Mouse (Mus musculus) hindbrain, embryonic 11.5 days (tissue): ENCODE data around the gene Pkp4. TPM values are rescaled to one million over a fixed set of nuclear protein-coding genes. Genes with fewer than 3 reads are reported as not detected.

Experiments used
- ATAC-seq: fragments of 200-750 bp; cut with Nextera tagmentation; 2 replicates; pipeline ENCODE4 v1.8.0; 2017; ENCODE audit warnings: mild to moderate bottlenecking, moderate TSS enrichment, moderate library complexity; ENCODE audit not compliant: low FRiP score
- DNase-seq: peaks from one replicate; pipeline ENCODE4 v3.0.0-alpha.2; 2015; ENCODE audit warnings: low spot score
- H3K27ac ChIP-seq: fragments of 300-500 bp; sonication (generic); 2 replicates; pipeline ENCODE4 v1.5.1; 2014; ENCODE audit warnings: mild to moderate bottlenecking, low read depth, low read length
- H3K27me3 ChIP-seq: fragments of 300-500 bp; sonication (generic); 2 replicates; pipeline ENCODE4 v1.6.1; 2014; ENCODE audit warnings: mild to moderate bottlenecking, low read length, moderate library complexity, mixed read lengths; ENCODE audit not compliant: control insufficient read depth, insufficient read depth
- H3K36me3 ChIP-seq: fragments of 300-500 bp; sonication (generic); 2 replicates; pipeline ENCODE4 v1.6.1; 2014; ENCODE audit warnings: mild to moderate bottlenecking, low read length, moderate library complexity, mixed read lengths; ENCODE audit not compliant: control insufficient read depth, insufficient read depth
- H3K4me1 ChIP-seq: fragments of 300-500 bp; sonication (generic); replicated peaks from 2 replicates; pipeline ENCODE4 v1.6.1; 2014; ENCODE audit warnings: low read length, mixed read lengths; ENCODE audit not compliant: control insufficient read depth, insufficient read depth
- H3K4me2 ChIP-seq: fragments of 300-500 bp; sonication (generic); replicated peaks from 2 replicates; pipeline ENCODE4 v1.6.1; 2014; ENCODE audit warnings: mild to moderate bottlenecking, low read depth, low read length
- H3K4me3 ChIP-seq: fragments of 300-500 bp; sonication (generic); 2 replicates; pipeline ENCODE4 v1.5.1; 2014; ENCODE audit warnings: low read depth, low read length
- H3K9ac ChIP-seq: fragments of 300-500 bp; sonication (generic); 2 replicates; pipeline ENCODE4 v1.6.1; 2014; ENCODE audit warnings: low read depth, low read length
- H3K9me3 ChIP-seq: fragments of 300-500 bp; sonication (generic); 2 replicates; pipeline ENCODE4 v1.6.1; 2016; ENCODE audit warnings: low read length; ENCODE audit not compliant: control insufficient read depth
- WGBS: fragments of 180-500 bp; shearing (Covaris S2); extraction: QIAGEN DNeasy Blood & Tissue Kit; methylation state at CpG from one replicate; pipeline ENCODE4 v1.1.7; 2014; 5-methylcytosine and 5-hydroxymethylcytosine counted together
- polyA plus RNA-seq: library from polyadenylated mRNA; unstranded; fragments of >200 nt; fragmentation: Nextera tagmentation; extraction: Ambion mirVana; gene quantifications from 2 replicates; pipeline ENCODE4 v1.2.1, GENCODE M21; 2014

The Pkp4 gene
- polyA plus RNA-seq, 1 experiment from 2014 or later: 21.3 TPM

DNA sequence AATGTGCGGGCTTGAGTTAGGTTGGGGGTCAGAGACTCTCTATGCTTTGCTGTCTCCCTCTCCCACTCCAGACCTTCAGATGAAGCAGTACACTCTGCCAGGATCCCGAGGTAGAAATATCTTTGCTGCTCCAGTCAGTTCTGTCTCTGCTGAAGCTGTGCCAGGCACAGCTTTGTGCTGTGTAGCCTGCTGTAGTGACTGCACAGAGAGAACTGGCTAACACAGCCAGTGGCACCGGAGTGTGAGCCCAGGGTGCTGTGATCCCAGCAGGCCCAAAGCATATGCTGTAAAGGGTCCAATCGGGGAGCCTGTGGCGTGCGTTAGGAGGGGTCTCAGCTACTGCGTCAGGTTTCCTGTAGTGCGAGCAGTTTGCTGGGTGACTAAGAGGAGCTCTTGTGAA lies 27.7 kb downstream of the Pkp4 start:
- H3K27ac ChIP-seq: no peak overlapping the region
- H3K36me3 ChIP-seq: no peaks in the 10 kb centered on the region
- no peak for ATAC-seq
- no peak overlapping the region for H3K9ac ChIP-seq
- no peak overlapping the region for H3K4me2 ChIP-seq
- H3K4me3 ChIP-seq: no peak overlapping the region
- DNase-seq: no peak
- 85% methylated on average over 8 of the region's 8 CpGs for WGBS
- H3K9me3 ChIP-seq: no peaks in the 10 kb centered on the region
- H3K27me3 ChIP-seq: no peaks in the 10 kb centered on the region
- H3K4me1 ChIP-seq: no peaks in the 10 kb centered on the region

DNA sequence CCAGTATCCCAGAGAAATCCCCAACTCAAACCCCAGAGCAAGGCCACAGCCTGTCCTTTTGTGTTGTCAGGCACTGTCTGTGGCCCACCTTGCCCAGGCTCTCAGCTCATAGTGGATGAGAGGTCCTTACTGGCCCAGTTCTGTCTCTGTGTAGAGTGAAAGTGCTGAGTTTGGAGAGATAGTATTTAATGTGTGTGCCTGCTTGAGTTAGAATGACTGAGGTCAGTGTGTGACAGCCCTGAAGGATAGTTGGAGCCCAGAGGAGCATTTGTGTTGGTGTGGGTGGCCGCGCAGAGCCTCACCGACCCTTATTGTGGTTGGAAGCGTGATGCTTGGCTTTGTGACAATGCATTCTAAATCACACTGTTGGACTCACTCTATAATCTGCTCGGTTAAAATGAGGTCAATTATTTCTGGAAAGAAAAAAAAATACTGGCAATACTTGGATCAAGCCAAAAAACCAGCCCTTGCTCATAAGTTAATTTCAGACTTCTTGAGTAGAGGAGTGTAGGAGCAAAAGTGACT lies 29.1 kb downstream of the Pkp4 start:
- Histone ChIP-seq H3K27ac (no peak overlapping the region), H3K36me3 (no peaks in the 10 kb centered on the region), H3K4me1 (no peaks in the 10 kb centered on the region), H3K4me3 (no peak overlapping the region), H3K9me3 (no peaks in the 10 kb centered on the region), H3K9ac (no peak overlapping the region), H3K27me3 (no peaks in the 10 kb centered on the region), H3K4me2 (no peak overlapping the region)
- no peak for DNase-seq
- WGBS: 96% methylated on average over 5 of the region's 5 CpGs
- ATAC-seq: no peak

DNA sequence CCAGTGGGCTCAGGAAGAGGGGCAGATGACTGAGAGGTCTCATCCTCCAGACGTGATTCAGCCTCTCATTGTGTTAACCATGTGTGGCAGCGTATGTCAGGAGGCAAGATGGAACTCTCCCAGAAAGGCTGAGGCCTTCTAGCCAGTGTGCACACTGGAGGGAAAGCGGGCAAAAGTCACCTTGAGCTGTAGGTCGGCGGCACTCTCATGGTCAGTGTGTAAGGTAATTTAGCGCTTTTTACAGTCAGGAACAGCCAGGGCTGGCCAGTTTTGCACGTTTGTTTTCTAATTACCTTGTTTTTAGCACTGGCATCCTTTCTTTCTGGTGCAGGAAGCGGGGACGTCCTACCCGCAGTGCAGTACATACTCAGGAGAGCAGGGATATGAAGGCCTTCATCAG lies 29.5 kb downstream of the Pkp4 start:
- ATAC-seq: no peak

DNA sequence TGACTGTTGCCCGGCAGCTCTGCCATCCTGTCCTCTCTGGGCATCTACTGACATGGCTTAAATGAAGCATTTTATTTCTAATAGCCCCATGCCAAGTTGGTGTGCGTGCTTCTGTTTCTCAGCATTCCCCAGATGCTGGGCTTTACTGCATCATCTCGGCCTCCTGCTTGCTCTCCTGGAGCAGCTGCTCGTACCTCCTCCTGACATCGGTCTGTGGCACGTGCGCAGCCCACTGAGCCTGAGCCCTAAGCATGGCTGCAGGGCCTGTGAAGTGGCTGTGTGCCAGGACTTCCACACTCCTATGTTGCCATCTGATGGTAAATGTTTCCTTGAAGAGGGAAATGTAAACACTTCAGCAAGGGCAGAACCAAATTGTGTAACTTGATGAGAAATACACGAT lies 30.8 kb downstream of the Pkp4 start:
- DNase-seq: no peak
- H3K4me2 ChIP-seq: no peak overlapping the region
- H3K4me3 ChIP-seq: no peak overlapping the region
- no peak overlapping the region for H3K27ac ChIP-seq
- ATAC-seq: no peak
- no peaks in the 10 kb centered on the region for H3K27me3 ChIP-seq
- no peaks in the 10 kb centered on the region for H3K9me3 ChIP-seq
- no peak overlapping the region for H3K9ac ChIP-seq
- H3K4me1 ChIP-seq: no peaks in the 10 kb centered on the region
- WGBS: 92% methylated on average over 8 of the region's 8 CpGs
- H3K36me3 ChIP-seq: no peaks in the 10 kb centered on the region

More for the DNA sequence above, 29.5 kb downstream of the Pkp4 start:
- no peak overlapping the region for H3K27ac ChIP-seq
- H3K9ac ChIP-seq: no peak overlapping the region
- H3K4me3 ChIP-seq: no peak overlapping the region
- H3K4me2 ChIP-seq: no peak overlapping the region
- H3K9me3 ChIP-seq: no peaks in the 10 kb centered on the region
- DNase-seq: no peak
- H3K4me1 ChIP-seq: no peaks in the 10 kb centered on the region
- no peaks in the 10 kb centered on the region for H3K27me3 ChIP-seq
- H3K36me3 ChIP-seq: no peaks in the 10 kb centered on the region
- 91% methylated on average over 10 of the region's 10 CpGs for whole genome bisulfite sequencing

DNA sequence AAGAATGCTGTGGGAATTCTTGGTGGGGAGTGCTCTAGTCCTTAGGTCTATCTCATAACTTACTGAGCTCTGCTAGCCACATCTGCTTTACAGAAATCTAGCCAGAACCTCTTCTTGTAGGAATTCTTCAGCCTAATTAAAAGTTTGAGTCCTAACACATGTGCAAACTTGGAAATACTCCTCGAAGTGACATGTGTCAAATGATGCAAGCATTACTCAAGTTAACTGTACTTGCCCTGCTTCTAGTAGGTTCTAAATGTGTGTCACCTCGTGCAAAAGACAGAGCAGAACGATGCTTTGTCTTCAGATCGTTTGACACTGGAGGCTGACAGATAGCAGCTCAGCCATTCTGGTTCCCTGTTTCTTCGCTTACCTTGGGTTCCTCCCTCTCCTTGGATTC lies 32.5 kb downstream of the Pkp4 start:
- H3K27me3 ChIP-seq: no peaks in the 10 kb centered on the region
- H3K4me2 ChIP-seq: no peak overlapping the region
- H3K27ac ChIP-seq: no peak overlapping the region
- no peaks in the 10 kb centered on the region for H3K9me3 ChIP-seq
- DNase-seq: no peak
- no peak for ATAC-seq
- H3K4me1 ChIP-seq: no peaks in the 10 kb centered on the region
- H3K36me3 ChIP-seq: no peaks in the 10 kb centered on the region
- H3K4me3 ChIP-seq: no peak overlapping the region
- H3K9ac ChIP-seq: no peak overlapping the region
- 89% methylated on average over 5 of the region's 5 CpGs for WGBS

DNA sequence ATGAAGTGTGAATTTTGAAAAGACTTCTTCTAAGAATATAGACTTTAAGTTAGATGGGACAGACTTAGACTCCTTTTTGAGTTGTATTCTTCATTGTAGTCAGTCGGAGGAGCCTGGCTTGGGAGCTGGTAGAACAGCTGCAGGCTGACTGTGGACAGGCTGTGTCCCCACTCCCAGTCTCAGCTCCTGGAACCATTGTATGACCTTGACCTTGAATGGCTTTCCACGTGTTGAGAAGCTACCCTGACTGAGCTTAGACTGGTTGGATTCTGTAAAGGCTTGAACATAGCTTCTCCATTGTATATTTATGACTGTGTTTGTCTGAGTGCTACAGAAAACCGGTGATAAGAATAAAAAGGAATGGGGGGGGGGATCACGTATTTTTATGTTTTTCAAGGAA lies 36.5 kb downstream of the Pkp4 start:
- no peak for ATAC-seq
- no peaks in the 10 kb centered on the region for H3K27me3 ChIP-seq
- no peaks in the 10 kb centered on the region for H3K4me1 ChIP-seq
- no peak overlapping the region for H3K4me3 ChIP-seq
- H3K9ac ChIP-seq: no peak overlapping the region
- WGBS: 88% methylated on average over 4 of the region's 4 CpGs
- no peaks in the 10 kb centered on the region for H3K9me3 ChIP-seq
- DNase-seq: no peak
- H3K36me3 ChIP-seq: no peaks in the 10 kb centered on the region
- H3K4me2 ChIP-seq: no peak overlapping the region
- H3K27ac ChIP-seq: no peak overlapping the region

DNA sequence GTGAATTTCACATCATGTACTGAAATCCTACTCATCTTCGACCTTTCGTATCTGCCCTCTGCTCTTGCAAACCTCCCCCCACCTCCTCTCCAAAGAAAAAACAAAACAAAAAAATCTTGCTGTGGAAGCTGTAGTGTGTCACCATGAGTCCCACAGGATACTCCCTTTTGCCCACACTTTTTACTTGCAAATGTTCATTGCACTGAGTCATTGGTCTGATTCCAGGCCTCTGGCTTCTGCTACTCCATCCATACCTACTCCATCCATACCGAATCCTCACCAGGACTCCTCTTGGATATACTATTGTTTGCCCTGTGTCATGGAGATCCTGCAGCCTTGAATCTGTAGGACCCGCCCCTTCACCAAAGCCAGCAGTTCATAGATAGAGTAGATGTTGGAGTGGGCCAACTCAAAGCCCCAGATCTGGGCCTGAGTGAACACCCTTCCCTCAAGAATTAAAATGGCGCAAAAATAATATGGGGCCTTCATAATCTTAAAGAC lies 38.9 kb downstream of the Pkp4 start:
- H3K9me3 ChIP-seq: no peaks in the 10 kb centered on the region
- no peaks in the 10 kb centered on the region for H3K36me3 ChIP-seq
- no peaks in the 10 kb centered on the region for H3K27me3 ChIP-seq
- no peak overlapping the region for H3K4me3 ChIP-seq
- H3K4me1 ChIP-seq: no peaks in the 10 kb centered on the region
- 96% methylated on average over 5 of the region's 5 CpGs for whole genome bisulfite sequencing
- no peak for DNase-seq
- no peak for ATAC-seq
- H3K27ac ChIP-seq: no peak overlapping the region
- no peak overlapping the region for H3K9ac ChIP-seq
- no peak overlapping the region for H3K4me2 ChIP-seq

DNA sequence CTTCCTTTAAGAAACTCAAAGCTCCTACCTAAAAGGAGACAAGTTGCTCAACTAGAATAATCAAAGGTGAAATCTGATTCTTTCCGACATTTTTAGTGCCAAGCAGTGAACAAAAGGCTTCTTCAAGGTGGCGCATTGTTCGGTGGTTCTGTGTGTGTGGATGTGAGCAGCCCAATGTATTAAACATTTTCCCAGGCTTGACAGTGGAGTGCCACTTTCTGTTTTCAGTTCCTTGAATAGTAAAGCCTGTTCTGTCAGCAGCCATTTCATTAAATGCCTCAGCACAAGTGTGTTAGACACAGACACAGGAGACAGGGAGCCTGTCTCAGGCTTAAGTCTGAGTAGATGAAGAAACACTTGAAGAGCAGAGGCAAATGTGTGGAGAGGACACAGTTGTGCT lies 39.9 kb downstream of the Pkp4 start:
- Histone ChIP-seq H3K27ac (no peak overlapping the region), H3K27me3 (no peaks in the 10 kb centered on the region), H3K9ac (no peak overlapping the region), H3K36me3 (no peaks in the 10 kb centered on the region), H3K4me1 (no peaks in the 10 kb centered on the region), H3K4me2 (no peak overlapping the region), H3K9me3 (no peaks in the 10 kb centered on the region), H3K4me3 (no peak overlapping the region)
- ATAC-seq: no peak
- WGBS: 87% methylated on average over 3 of the region's 3 CpGs
- DNase-seq: no peak

DNA sequence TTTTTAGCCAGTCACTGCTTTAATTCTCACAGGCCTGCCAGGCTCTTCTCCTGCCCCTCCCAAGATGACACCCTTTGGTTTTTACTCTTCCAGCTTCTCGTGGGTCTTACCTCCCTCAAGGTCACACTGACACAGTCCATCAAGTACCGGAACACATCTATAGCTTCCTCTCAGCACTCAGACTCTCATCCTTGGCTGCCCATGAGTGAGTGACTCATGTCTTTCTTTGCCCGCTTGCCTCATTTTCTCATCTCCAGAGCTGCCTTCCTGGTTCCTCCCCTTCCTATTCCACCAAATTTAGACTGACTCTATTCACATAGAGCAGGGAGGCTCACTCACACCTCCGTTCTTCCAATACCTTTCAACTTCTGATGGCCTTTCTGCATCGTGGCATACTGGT lies 42.3 kb downstream of the Pkp4 start:
- H3K9me3 ChIP-seq: no peaks in the 10 kb centered on the region
- H3K27ac ChIP-seq: no peak overlapping the region
- no peak for DNase-seq
- no peak overlapping the region for H3K4me3 ChIP-seq
- no peaks in the 10 kb centered on the region for H3K27me3 ChIP-seq
- WGBS: 87% methylated on average over 5 of the region's 5 CpGs
- H3K36me3 ChIP-seq: no peaks in the 10 kb centered on the region
- H3K4me1 ChIP-seq: no peaks in the 10 kb centered on the region
- H3K4me2 ChIP-seq: no peak overlapping the region
- ATAC-seq: no peak
- no peak overlapping the region for H3K9ac ChIP-seq
